Mouse (Mus musculus) lung, embryonic 14.5 days (tissue): ENCODE results near the gene Isg15. TPM values are rescaled to one million over a fixed set of nuclear protein-coding genes. Genes with fewer than 3 reads are reported as not detected.

Experiments
- ATAC-seq: fragments of 200-750 bp; cut with Nextera tagmentation; 2 replicates; pipeline ENCODE4 v1.8.0; 2017; ENCODE audit warnings: mild to moderate bottlenecking, moderate TSS enrichment, moderate library complexity; ENCODE audit not compliant: insufficient read depth
- DNase-seq: peaks from one replicate; pipeline ENCODE4 v3.0.0-alpha.2; 2015
- H3K27ac ChIP-seq: fragments of 300-500 bp; sonication (generic); 2 replicates; pipeline ENCODE4 v1.5.1; 2014; ENCODE audit warnings: low read depth, mild to moderate bottlenecking, moderate library complexity
- H3K27me3 ChIP-seq: fragments of 300-500 bp; sonication (generic); 2 replicates; pipeline ENCODE4 v1.6.1; 2014; ENCODE audit warnings: low read length, control low read depth; ENCODE audit not compliant: insufficient read depth
- H3K36me3 ChIP-seq: fragments of 300-500 bp; sonication (generic); 2 replicates; pipeline ENCODE4 v1.6.1; 2014; ENCODE audit warnings: control low read depth; ENCODE audit not compliant: insufficient read depth
- H3K4me1 ChIP-seq: fragments of 300-500 bp; sonication (generic); 2 replicates; pipeline ENCODE4 v1.6.1; 2014; ENCODE audit warnings: antibody characterized with exemption, control low read depth; ENCODE audit not compliant: insufficient read depth
- H3K4me2 ChIP-seq: fragments of 300-500 bp; sonication (generic); 2 replicates; pipeline ENCODE4 v1.6.1; 2014; ENCODE audit warnings: mild to moderate bottlenecking
- H3K4me3 ChIP-seq: fragments of 300-500 bp; sonication (generic); 2 replicates; pipeline ENCODE4 v1.5.1; 2014; ENCODE audit warnings: low read depth, low read length
- H3K9ac ChIP-seq: fragments of 300-500 bp; sonication (generic); 2 replicates; pipeline ENCODE4 v1.6.1; 2014
- H3K9me3 ChIP-seq: fragments of 300-500 bp; sonication (generic); 2 replicates; pipeline ENCODE4 v1.6.1; 2016; ENCODE audit warnings: low read depth, low read length, control low read depth
- CTCF ChIP-seq: IDR thresholded peaks from 2 replicates; pipeline ENCODE4 v1.5.1; 2016; ENCODE audit warnings: antibody characterized with exemption, low read depth
- WGBS: fragments of 180-500 bp; shearing (Covaris S2); extraction: QIAGEN DNeasy Blood & Tissue Kit; methylation state at CpG from one replicate; pipeline ENCODE4 v1.1.7; 2014; 5-methylcytosine and 5-hydroxymethylcytosine counted together
- polyA plus RNA-seq: library from polyadenylated mRNA; unstranded; fragments of >200 nt; fragmentation: Nextera tagmentation; extraction: Ambion mirVana; gene quantifications from 2 replicates; pipeline ENCODE4 v1.2.1, GENCODE M21; 2014

Gene Isg15
- polyA plus RNA-seq, 1 experiment from 2014 or later: not detected

GRCm38 (mm10) chr4:156184291-156184954, 16.2 kb downstream of the Isg15 start:
- Histone ChIP-seq H3K27ac (no peak overlapping the region), H3K4me3 (no peak overlapping the region), H3K36me3 (peaks cover 31% of the 10 kb centered on the region), H3K9ac (no peak overlapping the region), H3K9me3 (no peaks in the 10 kb centered on the region), H3K4me1 (peaks cover 8% of the 10 kb centered on the region), H3K27me3 (no peaks in the 10 kb centered on the region), H3K4me2 (no peak overlapping the region)
- WGBS: 83% methylated on average over 7 of the region's 7 CpGs
- ATAC-seq (no peak), DNase-seq (no peak)
- no peak for TF ChIP-seq CTCF

DNA sequence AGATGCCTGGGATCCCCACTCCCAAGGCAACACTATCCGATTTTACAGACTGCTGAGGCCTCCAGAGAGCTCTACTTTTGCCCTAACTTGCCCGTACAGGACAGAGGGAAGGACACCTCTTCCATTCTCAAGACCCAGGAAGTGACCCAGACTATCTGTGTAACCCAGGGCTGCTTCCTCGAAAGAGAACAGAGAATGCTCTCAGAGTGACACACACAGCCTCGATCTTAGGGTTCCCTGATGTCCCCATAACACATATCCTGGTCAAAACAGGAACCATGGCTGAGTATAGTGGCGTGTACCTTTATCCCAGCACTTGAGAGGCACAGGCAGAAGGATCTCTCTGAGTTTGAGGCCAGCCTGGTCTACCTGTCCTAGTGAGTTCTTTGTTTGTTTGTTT, 16.9 kb downstream of the Isg15 start:
- H3K27me3 ChIP-seq: no peaks in the 10 kb centered on the region
- peaks cover 38% of the 10 kb centered on the region for H3K36me3 ChIP-seq

DNA sequence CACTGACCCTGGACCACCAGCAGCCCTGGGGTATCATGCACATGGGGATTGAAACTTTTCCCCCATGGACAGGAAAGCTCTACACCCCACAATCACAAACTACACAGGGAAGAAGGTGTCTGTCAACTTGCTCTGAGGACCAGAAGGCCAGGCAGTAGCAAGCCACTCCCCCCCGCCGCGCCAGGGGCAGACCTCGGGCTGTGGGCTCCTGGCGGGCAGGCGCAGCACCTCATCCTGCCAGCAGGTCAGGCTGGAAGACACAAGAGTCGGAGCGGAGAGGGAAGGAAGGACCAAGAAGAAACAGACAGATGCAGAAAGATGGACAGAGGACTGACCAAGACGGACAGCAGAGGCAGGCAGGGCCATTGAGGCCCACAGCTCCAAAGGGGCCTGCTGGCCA, 23.0 kb downstream of the Isg15 start:
- no peak overlapping the region for H3K4me2 ChIP-seq
- H3K4me1 ChIP-seq: no peaks in the 10 kb centered on the region
- H3K4me3 ChIP-seq: no peak overlapping the region
- DNase-seq (no peak), ATAC-seq (no peak)
- H3K9me3 ChIP-seq: no peaks in the 10 kb centered on the region
- no peak for TF ChIP-seq CTCF
- peaks cover 73% of the 10 kb centered on the region for H3K36me3 ChIP-seq
- WGBS: 90% methylated on average over 9 of the region's 9 CpGs
- no peak overlapping the region for H3K27ac ChIP-seq
- no peak overlapping the region for H3K9ac ChIP-seq
- H3K27me3 ChIP-seq: no peaks in the 10 kb centered on the region

More for the DNA sequence above, 16.9 kb downstream of the Isg15 start:
- Histone ChIP-seq H3K9ac (no peak overlapping the region), H3K9me3 (no peaks in the 10 kb centered on the region), H3K27ac (no peak overlapping the region), H3K4me1 (0 out of 2 replicates have a peak, but pooled peaks cover 2% of the 10 kb centered on the region), H3K4me3 (no peak overlapping the region), H3K4me2 (no peak overlapping the region)
- no peak for TF ChIP-seq CTCF
- no peak for DNase-seq
- WGBS: 83% methylated on average over 5 of the region's 5 CpGs
- no peak for ATAC-seq

DNA sequence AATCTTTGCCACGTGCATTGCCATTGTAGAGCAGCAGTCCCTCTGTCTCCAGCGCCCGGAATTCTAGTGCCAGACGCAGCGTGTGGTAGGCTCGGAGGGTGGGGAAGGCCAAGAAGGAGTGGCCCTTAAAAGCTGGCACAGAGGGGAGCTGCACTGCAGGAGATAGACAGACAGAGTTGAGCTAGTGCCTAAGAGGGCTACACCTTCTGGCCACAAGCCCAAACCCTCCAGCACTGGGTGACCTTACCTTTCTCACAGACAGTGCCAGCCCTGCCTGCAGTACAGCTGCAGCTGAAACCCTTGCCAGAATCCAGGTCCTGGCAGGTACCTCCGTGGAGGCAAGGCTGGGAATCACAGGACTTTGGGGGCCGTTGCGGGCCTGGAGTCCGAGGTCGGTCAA, 28.8 kb downstream of the Isg15 start:
- no peak for DNase-seq
- H3K27ac ChIP-seq: no peak overlapping the region
- no peaks in the 10 kb centered on the region for H3K4me1 ChIP-seq
- ATAC-seq: no peak
- H3K4me2 ChIP-seq: no peak overlapping the region
- no peak overlapping the region for H3K9ac ChIP-seq
- no peaks in the 10 kb centered on the region for H3K9me3 ChIP-seq
- peaks cover 100% of the 10 kb centered on the region for H3K36me3 ChIP-seq
- H3K4me3 ChIP-seq: no peak overlapping the region
- WGBS: 90% methylated on average over 11 of the region's 11 CpGs
- TF ChIP-seq CTCF: no peak
- no peaks in the 10 kb centered on the region for H3K27me3 ChIP-seq

DNA sequence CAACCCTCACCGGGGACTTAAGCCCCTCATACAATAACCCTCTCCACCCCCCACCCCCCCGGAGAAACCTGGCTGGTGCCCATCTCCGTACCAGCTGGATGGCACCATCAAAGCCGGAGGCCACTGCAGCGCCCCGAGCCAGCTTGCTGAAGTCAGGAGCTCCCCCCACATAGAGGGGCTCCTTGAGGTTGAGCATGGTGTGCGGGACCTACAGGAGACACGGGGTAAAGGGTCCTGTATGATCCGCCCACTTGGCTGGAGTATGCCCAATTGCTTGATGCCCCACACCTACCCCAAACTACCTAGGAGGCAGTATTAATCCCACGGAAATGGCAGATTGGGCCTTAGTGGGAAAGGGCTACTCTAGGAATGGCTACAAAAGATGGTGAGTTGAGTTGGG, 31.5 kb downstream of the Isg15 start:
- no peak for TF ChIP-seq CTCF
- Histone ChIP-seq H3K9me3 (no peaks in the 10 kb centered on the region), H3K9ac (no peak overlapping the region), H3K27ac (no peak overlapping the region), H3K4me3 (no peak overlapping the region), H3K36me3 (peaks cover 99% of the 10 kb centered on the region), H3K4me2 (no peak overlapping the region), H3K27me3 (no peaks in the 10 kb centered on the region), H3K4me1 (no peaks in the 10 kb centered on the region)
- ATAC-seq (no peak), DNase-seq (no peak)
- 89% methylated on average over 10 of the region's 10 CpGs for WGBS

GRCm38 (mm10) chr4:156168611-156169010, 32.0 kb downstream of the Isg15 start:
- Histone ChIP-seq H3K9ac (no peak overlapping the region), H3K9me3 (no peaks in the 10 kb centered on the region), H3K36me3 (peaks cover 99% of the 10 kb centered on the region), H3K4me1 (no peaks in the 10 kb centered on the region), H3K4me3 (no peak overlapping the region), H3K4me2 (no peak overlapping the region), H3K27me3 (no peaks in the 10 kb centered on the region), H3K27ac (no peak overlapping the region)
- no peak for TF ChIP-seq CTCF
- 95% methylated on average over 8 of the region's 8 CpGs for WGBS
- ATAC-seq (no peak), DNase-seq (no peak)

- Histone ChIP-seq H3K4me2 (no peak overlapping the region), H3K36me3 (peaks cover 88% of the 10 kb centered on the region), H3K4me1 (no peaks in the 10 kb centered on the region), H3K27me3 (no peaks in the 10 kb centered on the region), H3K27ac (no peak overlapping the region), H3K9ac (no peak overlapping the region), H3K4me3 (no peak overlapping the region), H3K9me3 (peaks cover 3% of the 10 kb centered on the region; the same call in 1 of the 2 replicates)
- WGBS: 94% methylated on average over 9 of the region's 9 CpGs
- no peak for DNase-seq
- no peak for ATAC-seq
- peak; percentile 31 for TF ChIP-seq CTCF
These were observed 34.1 kb downstream of the Isg15 start for GRCm38 (mm10) chr4:156166477-156166876.
